ENCODE assay signal across 25 mouse cellular contexts in the genomic region with DNA sequence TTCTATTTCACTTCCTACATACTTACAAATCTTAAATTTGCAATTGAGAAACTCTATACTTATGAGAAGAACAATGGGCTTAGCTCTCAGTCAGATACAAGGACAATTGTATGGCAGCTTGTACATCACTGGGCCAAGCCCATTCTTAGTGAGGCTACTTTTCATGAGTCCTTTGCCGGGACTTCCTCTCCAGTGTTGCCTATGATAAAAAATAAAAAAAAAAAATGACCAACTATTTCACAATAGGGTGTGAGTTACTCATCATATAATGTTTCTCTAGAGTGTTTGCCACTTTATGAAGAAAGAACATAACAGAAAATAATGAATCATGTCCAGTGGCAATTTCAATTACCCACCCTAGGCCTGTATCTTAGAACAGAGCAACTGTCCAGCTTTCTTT.
A peak's percentile ranks its signal among the peaks of the same experiment; 100 is the strongest.
DNase-seq lines count a peak whose midpoint lies in the region; ATAC-seq and TF ChIP-seq lines count a peak whose summit lies in the region.
"Had no signal": no experiment of that assay in that cellular context is flagged by ENCODE, and none has a peak within 500 bp of the region (broad histone marks: within the 10 kb centered on the region; RNA-seq: fewer than 3 reads in every experiment).

No protein-coding gene starts in this region.

- WGBS in forebrain, embryonic 12.5 days, result 83% methylated on average over 1 of the region's 1 CpGs
- 89% methylated on average over 1 of the region's 1 CpGs for WGBS in midbrain, embryonic 11.5 days

- H3K9me3 ChIP-seq in forebrain, embryonic 12.5 days, result no peaks in the 10 kb centered on the region
- no peaks in the 10 kb centered on the region for H3K9me3 ChIP-seq in midbrain, embryonic 11.5 days (ENCODE audit: control insufficient read depth, low read length)
- H3K9me3 ChIP-seq: forebrain, embryonic 10.5 days had no signal

- no peaks in the 10 kb centered on the region for H3K4me1 ChIP-seq in forebrain, embryonic 12.5 days
- no peaks in the 10 kb centered on the region for H3K4me1 ChIP-seq in midbrain, embryonic 11.5 days (ENCODE audit: control insufficient read depth, insufficient read depth, low read length)
- H3K4me1 ChIP-seq: forebrain, embryonic 10.5 days had no signal

- peak overlapping the region; percentile 69 for H3K27ac ChIP-seq in layer of hippocampus, adult 2 months
- no peak overlapping the region for H3K27ac ChIP-seq in forebrain, embryonic 12.5 days
- no peak overlapping the region for H3K27ac ChIP-seq in midbrain, embryonic 11.5 days (ENCODE audit: low read depth, low read length)
- H3K27ac ChIP-seq: forebrain, embryonic 10.5 days; gastrocnemius, adult 2 months; hindbrain, embryonic 14.5 days; hindbrain, postnatal 0 days had no signal

- no peaks in the 10 kb centered on the region for H3K36me3 ChIP-seq in forebrain, embryonic 12.5 days (replicated peaks)
- no peaks in the 10 kb centered on the region for H3K36me3 ChIP-seq in midbrain, embryonic 11.5 days (ENCODE audit: control insufficient read depth, insufficient read depth, low read length)
- H3K36me3 ChIP-seq: forebrain, embryonic 10.5 days had no signal

- H3K4me3 ChIP-seq in layer of hippocampus, adult 2 months, result no peak overlapping the region
- no peak overlapping the region for H3K4me3 ChIP-seq in forebrain, embryonic 12.5 days (replicated peaks)
- no peak overlapping the region for H3K4me3 ChIP-seq in midbrain, embryonic 11.5 days (ENCODE audit: low read depth, low read length)
- H3K4me3 ChIP-seq: forebrain, embryonic 10.5 days; gastrocnemius, adult 2 months had no signal

- H3K9ac ChIP-seq in forebrain, embryonic 12.5 days, result no peak overlapping the region
- no peak overlapping the region for H3K9ac ChIP-seq in midbrain, embryonic 11.5 days (ENCODE audit: low read length)
- H3K9ac ChIP-seq: forebrain, postnatal 0 days; hindbrain, embryonic 14.5 days had no signal

- no peak for TF ChIP-seq CTCF in layer of hippocampus, adult 2 months (conservative IDR thresholded peaks at IDR 0.05)

- no peak for DNase-seq in layer of hippocampus, adult 2 months (ENCODE audit: low spot score in 2 of 2)
- no peak for DNase-seq in layer of hippocampus, postnatal 10 days (ENCODE audit: low spot score in 2 of 2)
- peak; percentile 67 for DNase-seq in 416B (ENCODE audit: low read depth)
- DNase-seq in heart, adult 9 months (ENCODE audit: low spot score in 2 of 2), result no peak
- no peak for DNase-seq in midbrain, embryonic 11.5 days (ENCODE audit: low spot score, missing footprints)
- DNase-seq: adrenal gland, adult 8-10 months; adrenal gland, postnatal 25 days; cerebellum, adult 11-12 months; cerebellum, adult 8-10 months; cerebellum, postnatal 36 days; gastrocnemius, adult 2 months; gastrocnemius, postnatal 14 days; heart, adult 18-20 months; heart, postnatal 10 days; heart, postnatal 36 days had no signal

- ATAC-seq in megakaryocyte, adult 5-6 weeks (ENCODE audit: poor library complexity, severe bottlenecking), result peak; percentile 91
- ATAC-seq in forebrain, embryonic 12.5 days (ENCODE audit: low FRiP score), result no peak
- no peak for ATAC-seq in midbrain, embryonic 11.5 days (ENCODE audit: low FRiP score)
- ATAC-seq: activated CD4-positive, CD25-positive, alpha-beta regulatory T cell, adult 4 months; forebrain, embryonic 14.5 days; forebrain, postnatal 0 days; hindbrain, postnatal 0 days; inflammation-experienced regulatory T-cells, adult 6 months had no signal

- no peaks in the 10 kb centered on the region for H3K27me3 ChIP-seq in forebrain, embryonic 12.5 days
- H3K27me3 ChIP-seq in midbrain, embryonic 11.5 days (ENCODE audit: control insufficient read depth, insufficient read depth, low read length), result no peaks in the 10 kb centered on the region

- H3K4me2 ChIP-seq in forebrain, embryonic 12.5 days, result no peak overlapping the region
- no peak overlapping the region for H3K4me2 ChIP-seq in midbrain, embryonic 11.5 days
- H3K4me2 ChIP-seq: heart, embryonic 11.5 days; hindbrain, embryonic 14.5 days had no signal
